Mouse (Mus musculus) retina, postnatal 1 day (tissue): ENCODE results near the gene Tm6sf1.

ENCODE experiments used
- DNase-seq: peaks from one replicate; pipeline ENCODE4 v3.0.0-alpha.2; 2012

The Tm6sf1 gene

DNA sequence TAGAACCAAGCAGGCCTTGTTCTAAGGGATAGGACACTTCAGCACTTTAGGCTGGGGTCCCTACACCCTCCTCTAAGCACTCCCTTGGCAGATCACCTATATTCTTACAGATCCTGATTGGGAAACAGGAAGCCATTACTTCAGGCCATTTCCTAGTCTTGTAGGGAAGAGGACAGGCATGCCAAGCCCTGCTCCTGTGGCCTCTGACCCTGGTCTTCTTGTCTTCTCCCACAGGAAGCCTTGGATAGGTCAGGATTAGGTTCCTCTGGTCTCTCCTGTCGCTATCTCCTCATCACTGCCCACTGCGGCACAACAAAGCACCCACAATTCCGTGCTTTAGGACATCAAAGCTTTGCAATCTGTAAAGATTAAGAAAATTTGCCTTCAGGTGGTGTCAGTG, 7.1 kb upstream of the Tm6sf1 start:
- DNase-seq: no peak

- DNase-seq: no peak
Observed at GRCm38 (mm10) chr7:81854568-81855307, 4.1 kb upstream of the Tm6sf1 start.

DNA sequence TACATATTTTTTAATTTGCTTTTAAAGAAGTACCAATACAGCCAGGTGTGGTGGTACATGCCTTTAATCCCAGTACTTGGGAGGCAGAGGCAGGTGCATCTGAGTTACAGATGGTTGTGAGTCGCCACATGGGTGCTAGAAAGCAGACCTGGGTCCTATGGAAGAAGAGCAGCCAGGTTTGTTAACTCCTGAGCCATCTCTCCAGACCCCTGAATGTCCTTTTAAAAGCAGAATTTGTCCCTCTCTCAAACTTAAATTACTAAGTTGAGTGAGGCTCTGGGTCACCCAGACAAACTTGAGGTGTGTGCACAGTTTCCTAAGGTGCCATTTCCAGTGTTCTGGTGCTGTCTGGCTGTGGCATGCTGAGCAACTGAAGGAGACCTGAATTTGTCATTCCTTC, 3.1 kb upstream of the Tm6sf1 start, which contains the start of gene Gm10160:
TSS of gene Gm10160 (minus strand) at position 101 of the 400 bp plus-strand sequence.
- no peak for DNase-seq

- no peak for DNase-seq
Observed at GRCm38 (mm10) chr7:81856221-81856620, 2.6 kb upstream of the Tm6sf1 start.

- DNase-seq: peak; percentile 59
Observed at GRCm38 (mm10) chr7:81858236-81858635, 565 bp upstream of the Tm6sf1 start.

GRCm38 (mm10) chr7:81860071-81860470, 1.3 kb downstream of the Tm6sf1 start:
- no peak for DNase-seq

GRCm38 (mm10) chr7:81860996-81861395, 2.2 kb downstream of the Tm6sf1 start:
- no peak for DNase-seq

- DNase-seq: no peak
Observed at GRCm38 (mm10) chr7:81861461-81861860, 2.7 kb downstream of the Tm6sf1 start.

GRCm38 (mm10) chr7:81861921-81862320, 3.1 kb downstream of the Tm6sf1 start:
- peak; percentile 36 for DNase-seq

DNA sequence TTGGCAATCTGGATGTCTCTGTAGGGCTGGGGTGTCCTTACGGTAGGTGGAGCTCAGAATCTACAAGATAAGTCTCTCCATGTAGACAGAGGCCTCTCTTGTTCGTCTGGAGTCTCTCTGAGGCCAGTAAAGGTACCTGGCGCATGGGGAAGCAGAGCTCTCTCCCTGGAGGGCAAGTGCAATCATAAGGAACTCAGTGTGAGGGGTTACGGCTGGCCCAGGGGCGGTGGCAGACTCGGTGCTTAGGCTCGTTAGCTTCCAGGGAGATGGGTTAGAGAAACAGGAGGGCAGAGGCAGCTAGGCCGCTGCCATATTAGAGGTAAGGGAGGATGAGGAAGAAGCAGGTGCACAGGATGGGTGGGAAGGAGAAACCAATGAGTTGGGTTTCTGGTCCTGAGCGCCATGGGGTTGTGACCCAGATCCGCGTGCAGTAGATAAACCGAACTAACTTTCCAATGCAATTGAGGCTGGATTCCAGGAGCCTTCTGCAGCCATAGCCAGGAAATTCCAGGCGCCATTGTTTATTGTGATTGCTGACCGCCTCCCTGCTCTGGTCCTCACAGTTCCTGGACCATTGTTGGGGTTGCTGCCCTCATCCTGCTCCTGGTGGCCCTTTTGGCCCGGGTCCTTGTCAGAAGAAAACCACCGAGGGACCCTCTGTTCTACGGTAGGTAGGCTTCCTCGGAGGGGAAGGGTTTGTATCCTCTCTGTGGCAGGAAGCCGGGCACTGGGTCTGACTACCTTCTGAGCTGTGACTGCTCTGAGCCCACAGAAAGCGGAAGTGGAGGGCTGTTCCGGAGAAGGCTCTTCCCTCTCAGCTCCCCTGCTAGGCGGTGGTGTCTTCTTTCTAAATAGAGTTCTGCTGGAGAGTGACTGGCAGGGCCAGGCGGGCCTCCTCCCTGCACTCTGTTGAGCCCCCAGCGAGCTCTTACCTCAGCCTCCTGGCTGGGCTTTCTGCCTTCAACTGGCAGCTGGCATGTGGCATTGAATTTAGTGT, 4.1 kb downstream of the Tm6sf1 start:
- DNase-seq: no peak

DNA sequence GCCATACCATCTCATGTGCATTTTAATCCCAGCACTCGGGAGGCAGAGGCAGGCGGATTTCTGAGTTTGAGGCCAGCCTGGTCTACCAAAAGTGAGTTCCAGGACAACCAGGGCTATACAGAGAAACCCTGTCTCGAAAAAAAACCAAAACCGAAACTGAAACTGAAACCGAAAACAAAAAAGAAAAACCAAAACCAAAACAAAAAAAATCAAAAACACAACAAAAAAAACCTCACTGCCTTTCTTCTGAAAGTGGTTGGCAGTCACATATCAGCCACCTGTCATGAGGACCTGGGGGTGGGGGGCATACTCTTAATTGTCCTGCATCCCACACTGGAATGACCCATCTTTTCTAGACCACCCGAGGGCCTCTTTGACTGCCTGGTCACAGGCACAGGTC, 5.8 kb downstream of the Tm6sf1 start:
- no peak for DNase-seq

DNA sequence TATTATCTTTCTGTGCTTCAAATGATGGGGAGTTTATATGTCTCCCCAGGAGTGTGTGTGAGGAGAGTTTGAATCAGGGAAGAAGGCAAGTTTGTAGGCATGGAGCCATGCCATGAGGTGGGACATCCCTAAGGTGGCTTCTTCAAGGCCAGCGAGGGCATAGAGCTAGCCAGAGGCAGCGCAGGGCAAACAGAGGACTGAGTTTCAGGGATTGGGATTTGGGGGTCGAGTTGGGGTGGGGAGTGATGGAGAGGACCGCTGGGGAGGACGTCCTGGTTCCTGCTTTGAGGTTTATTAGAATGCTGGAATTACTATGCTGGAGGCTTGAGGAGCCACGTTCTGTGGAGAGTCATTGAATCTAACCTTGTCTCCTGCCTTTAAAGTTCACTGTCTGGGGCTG, 7.1 kb downstream of the Tm6sf1 start:
- no peak for DNase-seq

DNA sequence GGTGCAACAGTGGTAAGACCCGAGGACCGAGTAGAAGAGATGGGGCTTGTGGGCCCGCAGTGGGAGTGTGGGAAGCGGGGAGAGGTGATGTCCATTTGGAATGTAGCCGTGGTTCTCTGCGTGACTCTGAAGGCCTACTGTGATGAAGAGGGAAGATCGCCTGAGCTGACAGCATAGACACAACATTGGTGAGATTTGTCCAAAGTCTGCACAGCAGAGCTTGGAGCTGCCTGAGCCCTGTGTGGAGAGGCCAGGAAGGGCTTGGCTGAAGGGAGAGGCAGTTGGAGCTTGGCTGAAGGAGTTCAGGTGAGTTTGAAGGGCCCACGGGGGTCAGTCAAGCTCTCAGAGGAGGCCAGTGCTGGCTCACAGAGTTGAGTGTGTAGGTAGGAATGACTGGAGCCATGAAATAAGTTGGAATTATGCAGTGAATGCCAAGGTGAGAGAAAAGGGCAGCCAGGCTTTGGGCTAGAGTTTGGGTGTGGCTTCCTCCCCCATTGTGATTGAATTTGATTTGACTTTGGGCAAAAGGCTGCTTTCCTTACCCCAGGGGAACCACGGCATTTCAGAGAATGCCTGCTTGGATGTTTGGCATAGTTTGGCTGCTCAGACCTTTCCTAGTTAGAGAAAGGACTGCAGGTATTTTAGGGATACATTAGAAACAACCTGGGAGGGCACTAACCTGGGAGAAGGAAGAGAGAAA, 8.6 kb downstream of the Tm6sf1 start:
- DNase-seq: no peak

GRCm38 (mm10) chr7:81868158-81868557, 9.4 kb downstream of the Tm6sf1 start:
- peak; percentile 81 for DNase-seq

DNA sequence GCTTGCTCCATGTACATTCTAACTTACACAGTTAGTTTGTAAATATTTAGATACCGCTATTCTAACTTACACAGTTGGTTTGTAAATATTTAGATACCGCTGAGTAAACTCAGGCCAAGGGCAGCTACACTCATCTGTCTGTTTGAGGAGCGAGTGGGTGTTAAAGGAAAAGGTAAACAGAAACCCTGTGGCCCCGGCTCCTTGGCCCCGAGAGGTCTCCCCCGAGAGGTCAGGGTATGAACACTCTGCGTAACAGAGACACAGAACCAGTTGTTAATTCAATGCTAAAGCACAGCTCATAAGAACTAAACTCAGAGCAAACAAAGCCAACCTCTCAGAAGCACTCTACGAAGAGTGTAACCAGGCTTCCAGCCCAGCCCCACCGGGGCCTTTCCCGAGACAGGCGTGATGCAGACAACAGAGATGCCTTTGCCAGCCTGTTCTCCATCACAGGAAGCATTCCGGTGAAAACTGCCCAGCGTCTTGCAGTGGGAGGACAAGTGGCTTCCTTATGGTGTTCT, 13.8 kb downstream of the Tm6sf1 start:
- no peak for DNase-seq

- no peak for DNase-seq
Observed at GRCm38 (mm10) chr7:81873807-81874206, 15.0 kb downstream of the Tm6sf1 start.

DNA sequence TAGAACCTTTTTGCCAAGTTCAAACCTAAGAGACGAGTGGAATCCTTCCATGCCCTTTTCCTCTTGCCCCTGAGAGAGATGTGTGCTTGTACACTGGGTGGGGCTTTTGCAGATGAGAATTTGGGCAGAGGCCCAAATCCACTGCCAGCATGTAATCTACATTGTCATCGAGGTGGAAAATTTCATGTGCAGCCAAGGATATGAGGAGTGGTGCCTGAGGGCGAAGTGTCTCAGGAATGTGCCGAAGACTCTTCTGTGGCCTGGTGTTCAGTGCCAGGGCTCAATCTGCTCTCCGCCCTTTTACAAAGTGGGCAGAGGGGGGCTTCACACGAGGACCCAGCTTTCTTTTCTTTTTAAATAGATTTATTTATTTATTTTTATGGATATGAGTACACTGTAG, 15.8 kb downstream of the Tm6sf1 start:
- DNase-seq: peak; percentile 60

DNA sequence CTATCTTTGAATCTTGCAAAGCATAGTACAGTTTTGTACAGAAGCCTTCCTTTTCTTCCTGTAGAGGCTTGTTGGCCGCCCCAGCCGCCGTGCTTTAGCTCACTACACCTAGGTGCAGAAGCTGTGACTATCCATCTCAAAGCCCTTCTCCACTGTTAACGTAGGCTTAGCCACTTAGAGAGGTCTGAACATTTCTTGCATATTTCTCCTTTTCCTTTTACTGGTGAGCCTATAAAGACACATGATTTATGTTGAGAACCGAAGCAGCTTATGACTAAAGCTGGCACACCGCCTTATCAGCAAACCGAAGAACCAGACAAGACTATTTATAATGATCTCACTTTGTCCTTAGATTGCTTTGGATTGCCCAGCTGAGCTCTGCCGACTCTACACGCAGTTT, 16.6 kb downstream of the Tm6sf1 start:
- DNase-seq: no peak

GRCm38 (mm10) chr7:81880286-81880685, 21.5 kb downstream of the Tm6sf1 start:
- DNase-seq: no peak

GRCm38 (mm10) chr7:81880797-81881196, 22.0 kb downstream of the Tm6sf1 start:
- no peak for DNase-seq

DNA sequence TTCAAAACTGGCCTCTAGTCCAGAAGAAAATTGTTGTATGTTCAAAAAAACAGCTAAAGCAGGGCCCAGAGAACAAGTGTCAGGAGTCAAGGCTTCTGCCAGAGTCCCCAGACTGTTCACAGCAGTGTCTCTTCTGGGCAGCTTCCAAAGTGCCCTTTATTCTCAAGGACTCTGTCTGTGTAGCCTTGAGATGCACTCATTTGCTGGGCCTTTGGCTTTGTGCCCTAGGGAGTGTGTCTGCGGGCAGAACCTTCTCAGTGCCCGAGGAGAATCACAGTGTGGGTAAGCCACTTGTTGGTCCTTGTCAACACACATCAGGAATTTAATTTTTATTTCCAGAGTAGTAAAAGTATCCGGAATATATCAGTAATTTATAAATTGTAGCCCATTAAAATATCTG, 22.8 kb downstream of the Tm6sf1 start:
- no peak for DNase-seq

- no peak for DNase-seq
Observed at GRCm38 (mm10) chr7:81885128-81885527, 26.3 kb downstream of the Tm6sf1 start.

GRCm38 (mm10) chr7:81899361-81899760, 40.6 kb downstream of the Tm6sf1 start:
- DNase-seq: no peak
